Mouse (Mus musculus): ENCODE results near the gene Rabif.

GRCm38 (mm10) chr1:134551869-134552268, 57.4 kb downstream of the Rabif start:
- TF ChIP-seq FLI1 (IDR thresholded peaks at IDR 0.05; ENCODE audit: low read length): no peak
- no peak for TF ChIP-seq GATA1 (IDR thresholded peaks at IDR 0.05; ENCODE audit: borderline replicate concordance, low read length)
